Mouse (Mus musculus) Muller cell, postnatal 12 days (primary cell): ENCODE measurements around the gene Uap1l1.
"Not testable (repeated sequence)": the region's sequence is repeated elsewhere in the genome, so short reads cannot be mapped to it uniquely, and the experiment has no call there.

Source experiments
- DNase-seq: peaks from one replicate; pipeline ENCODE4 v3.0.0-alpha.2; 2015; ENCODE audit errors: inconsistent ontology term

Gene Uap1l1

GRCm38 (mm10) chr2:25365091-25365761, at the start of gene Uap1l1:
Uap1l1 (minus strand) TSS chr2:25365682.
- peak; percentile 88 for DNase-seq

GRCm38 (mm10) chr2:25413436-25413835, 48.0 kb upstream of the Uap1l1 start:
- DNase-seq, result not testable (repeated sequence)

GRCm38 (mm10) chr2:25408908-25409307, 43.4 kb upstream of the Uap1l1 start:
- DNase-seq, result no peak

DNA sequence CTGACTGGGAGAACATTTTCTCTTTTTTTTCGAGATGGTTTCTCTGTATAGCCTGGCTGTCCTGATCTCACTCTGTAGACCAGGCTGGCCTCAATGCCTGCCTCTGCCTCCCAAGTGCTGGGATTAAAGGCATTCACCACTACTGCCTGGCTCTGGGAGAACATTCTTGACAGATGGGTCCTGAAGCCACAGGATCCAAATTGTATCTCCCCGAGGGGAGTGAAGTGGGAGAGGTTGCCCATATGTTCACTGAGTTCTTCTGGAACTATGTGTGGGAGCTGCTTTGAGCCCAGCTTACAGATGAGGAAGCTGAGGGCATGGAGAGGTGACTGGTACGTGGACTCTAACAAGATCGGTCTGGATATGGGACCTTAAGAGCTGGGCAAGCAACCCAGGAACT, 38.5 kb upstream of the Uap1l1 start:
- no peak for DNase-seq

GRCm38 (mm10) chr2:25402972-25403601, 37.6 kb upstream of the Uap1l1 start:
- peak; percentile 90 for DNase-seq

DNA sequence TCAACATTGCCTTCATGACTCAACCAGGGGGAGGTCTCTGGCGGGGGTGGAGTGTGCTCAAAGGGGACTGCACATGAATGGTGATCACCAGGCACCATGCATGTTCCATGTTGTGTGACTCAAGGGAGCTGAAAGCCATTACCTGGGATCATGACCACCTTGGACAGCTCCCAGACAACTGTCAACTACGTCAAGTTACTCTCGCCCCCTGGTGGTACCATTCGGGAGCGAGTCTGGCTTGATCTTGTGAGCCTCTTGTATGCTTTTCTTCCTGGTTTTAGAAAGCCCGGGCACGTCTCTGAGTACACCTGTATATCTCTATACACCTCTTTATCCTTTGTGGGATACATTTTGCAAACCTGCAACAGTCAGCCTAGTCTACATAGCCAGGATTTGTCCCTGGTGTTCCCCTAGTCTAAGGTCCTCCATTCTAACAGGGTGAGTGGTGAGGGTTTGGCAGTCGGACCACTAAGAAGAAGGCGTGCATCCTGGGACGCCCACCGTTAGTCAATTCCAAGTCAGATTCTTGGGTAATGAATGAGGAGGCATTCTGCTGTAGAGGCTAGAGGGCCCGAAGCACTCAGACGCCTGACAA, 37.0 kb upstream of the Uap1l1 start:
- DNase-seq, result peak; percentile 80

DNA sequence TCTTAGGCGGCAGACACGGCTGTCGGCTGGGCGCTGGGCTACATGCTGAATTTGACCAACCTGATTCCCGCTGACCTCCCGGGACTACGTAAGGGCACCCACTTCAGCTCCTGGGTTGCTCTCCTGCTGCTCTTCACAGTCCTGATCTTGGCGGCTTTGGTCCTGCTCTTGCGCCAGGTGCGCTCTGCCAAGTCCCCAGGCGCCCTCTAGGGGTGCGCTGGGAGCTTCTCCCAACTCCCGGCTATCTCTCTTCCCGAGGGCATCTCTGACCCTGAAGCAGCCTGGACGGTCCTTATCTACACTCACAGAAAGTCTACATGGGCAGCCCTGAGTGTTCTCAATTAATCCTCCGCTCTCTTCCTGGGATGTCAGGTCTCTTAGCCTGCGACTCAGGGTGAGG, 35.3 kb upstream of the Uap1l1 start:
- DNase-seq, result peak; percentile 60

- no peak for DNase-seq
These were observed 34.8 kb upstream of the Uap1l1 start for GRCm38 (mm10) chr2:25400291-25400690.

DNA sequence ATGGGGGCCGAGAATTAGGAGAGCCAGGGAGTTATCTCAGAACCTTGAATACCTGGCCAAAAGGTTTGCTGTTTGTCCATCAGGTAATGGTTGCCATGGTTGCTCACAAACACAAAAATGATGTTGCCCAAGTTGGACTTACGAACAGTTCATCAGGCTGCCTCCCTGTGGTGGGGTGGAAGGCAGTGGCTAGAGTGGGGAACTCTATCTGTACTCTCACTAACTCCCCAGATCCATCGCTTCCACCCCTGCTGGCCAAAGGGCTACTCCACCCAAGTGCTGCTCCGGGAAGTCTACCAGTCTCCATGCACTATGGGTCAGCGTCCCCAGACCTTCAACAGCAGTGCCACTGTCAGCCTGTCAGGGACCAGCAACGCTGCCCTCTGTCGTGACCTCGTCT, 33.6 kb upstream of the Uap1l1 start, which contains the start of gene Npdc1:
Npdc1 (plus strand) TSS at position 301 of the 400 bp plus-strand sequence.
- no peak for DNase-seq

- no peak for DNase-seq
These were observed 32.6 kb upstream of the Uap1l1 start for GRCm38 (mm10) chr2:25398065-25398464.

GRCm38 (mm10) chr2:25397010-25397409, 31.5 kb upstream of the Uap1l1 start:
- DNase-seq, result no peak

DNA sequence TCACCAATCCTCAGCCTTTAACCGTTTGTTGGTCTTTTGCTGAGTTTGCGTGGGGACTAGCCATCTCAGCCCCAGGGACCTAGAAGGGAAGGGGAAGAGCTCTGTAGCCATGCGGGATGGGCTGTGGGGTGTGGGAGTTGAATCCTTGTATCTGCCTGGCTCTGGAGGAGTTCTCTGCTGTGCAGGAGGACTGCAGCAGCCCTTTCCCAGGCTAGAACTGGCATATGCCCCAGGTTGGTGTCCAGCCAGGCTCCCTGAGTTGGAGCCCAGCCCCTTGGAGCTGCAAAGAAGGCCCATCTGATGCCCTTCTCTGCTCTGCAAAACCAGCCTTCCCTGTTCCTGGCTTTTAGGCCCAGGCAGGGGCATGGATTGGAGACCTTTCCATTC, 31.1 kb upstream of the Uap1l1 start:
- peak; percentile 16 for DNase-seq

- DNase-seq, result peak; percentile 66
These were observed 30.5 kb upstream of the Uap1l1 start, which contains the start of gene Entpd2 for GRCm38 (mm10) chr2:25395721-25396596. Entpd2 (plus strand) TSS chr2:25395874.

GRCm38 (mm10) chr2:25394281-25395221, 29.1 kb upstream of the Uap1l1 start:
- peak; percentile 96 for DNase-seq

DNA sequence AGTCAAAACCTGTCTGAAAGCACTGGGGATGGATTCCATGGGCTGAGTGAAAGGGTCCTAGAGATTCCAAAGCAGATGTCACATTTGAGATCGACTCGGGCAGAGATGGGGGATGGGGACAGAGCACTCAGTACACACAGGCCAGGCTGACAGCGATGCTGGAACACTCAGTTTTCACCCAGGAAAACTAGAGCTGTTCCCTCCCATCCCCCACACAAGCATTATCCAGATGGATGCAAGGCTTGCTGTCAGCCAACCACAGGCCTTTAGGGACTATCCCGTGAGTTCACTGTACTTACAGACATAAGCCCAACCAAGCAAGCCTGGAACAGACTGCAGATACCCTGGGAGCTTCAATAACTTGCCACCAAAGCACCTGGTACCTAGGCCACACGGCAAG, 25.8 kb upstream of the Uap1l1 start:
- DNase-seq, result no peak

DNA sequence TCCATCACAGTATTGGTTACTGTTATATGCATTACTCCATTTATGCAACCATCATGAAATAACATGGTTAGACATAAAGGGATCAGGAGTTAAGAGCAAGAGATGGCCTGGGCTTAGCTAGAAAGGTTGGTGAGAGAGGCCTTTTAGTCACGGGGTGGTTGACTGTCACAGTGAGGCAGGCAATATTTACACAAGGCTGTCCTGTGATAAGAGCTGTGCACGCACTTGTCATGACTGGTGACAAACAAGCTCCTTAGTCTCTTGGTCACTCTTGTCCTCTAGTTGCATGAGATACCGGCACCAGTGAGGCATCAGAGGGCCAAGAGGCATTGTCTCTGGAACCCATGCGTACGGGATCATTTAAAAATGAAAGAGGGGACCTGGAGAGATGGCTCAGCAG, 19.0 kb upstream of the Uap1l1 start:
- DNase-seq, result no peak

- peak; percentile 51 for DNase-seq
These were observed 11.1 kb upstream of the Uap1l1 start for GRCm38 (mm10) chr2:25376589-25376988.

- no peak for DNase-seq
These were observed 7.9 kb upstream of the Uap1l1 start for GRCm38 (mm10) chr2:25373431-25373830.

DNA sequence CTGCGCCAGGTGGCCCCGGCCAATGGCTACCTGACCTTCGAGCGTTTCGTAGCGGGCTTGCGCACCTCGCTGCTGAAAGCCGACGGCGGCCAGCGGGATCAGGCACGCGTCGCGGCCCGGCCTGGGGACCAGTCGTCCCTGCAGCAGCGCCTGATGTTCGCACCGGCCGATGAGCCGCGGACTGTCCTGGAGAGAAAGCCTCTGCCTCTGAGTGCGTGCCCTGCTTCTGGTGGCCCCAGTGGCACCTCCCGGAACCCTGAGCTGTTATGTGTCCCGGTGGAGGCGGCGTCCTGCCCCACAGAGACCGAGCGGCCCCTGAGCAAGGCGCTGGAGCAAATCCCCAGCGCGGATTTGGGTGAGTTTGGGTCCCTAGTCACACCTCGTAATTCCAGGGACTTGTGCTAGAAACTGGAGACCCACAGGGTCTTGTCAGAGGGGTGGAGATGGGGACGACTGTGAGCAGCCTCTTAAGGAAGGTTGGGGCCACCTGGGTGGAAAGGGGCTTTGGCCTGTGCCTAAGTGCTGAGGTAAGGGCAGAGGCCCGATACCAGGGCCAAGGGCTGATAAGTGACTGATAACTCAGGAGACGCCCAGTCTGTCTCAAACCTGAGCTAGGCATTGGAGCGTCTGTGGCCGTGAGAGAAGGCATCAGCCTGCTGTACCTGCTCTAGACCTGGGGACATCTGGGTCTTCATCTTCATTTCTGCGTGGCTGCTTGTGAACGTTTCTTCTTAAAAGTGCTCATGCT, 7.3 kb upstream of the Uap1l1 start:
- DNase-seq, result no peak
